Mouse (Mus musculus) left cerebral cortex, postnatal 25 days (tissue): ENCODE measurements at regions not wholly inside any gene's neighbourhood (a gene's known extent, or its start where the extent isn't known, plus 50 kb on each side); places are given as distances from the start of the nearest gene placed in this dataset.

Source experiments
- DNase-seq, 2 experiments: peaks; one replicate each; pipeline ENCODE4 v3.0.0; 2022; ENCODE audit warnings: low spot score in 2 of 2, mixed read lengths in 1 of 2
- intact Hi-C: fragments of 180-260 bp; cut with DNase I; formaldehyde crosslinking; loops from one replicate; pipeline ENCODE4 v1.15.1; 2025

DNA sequence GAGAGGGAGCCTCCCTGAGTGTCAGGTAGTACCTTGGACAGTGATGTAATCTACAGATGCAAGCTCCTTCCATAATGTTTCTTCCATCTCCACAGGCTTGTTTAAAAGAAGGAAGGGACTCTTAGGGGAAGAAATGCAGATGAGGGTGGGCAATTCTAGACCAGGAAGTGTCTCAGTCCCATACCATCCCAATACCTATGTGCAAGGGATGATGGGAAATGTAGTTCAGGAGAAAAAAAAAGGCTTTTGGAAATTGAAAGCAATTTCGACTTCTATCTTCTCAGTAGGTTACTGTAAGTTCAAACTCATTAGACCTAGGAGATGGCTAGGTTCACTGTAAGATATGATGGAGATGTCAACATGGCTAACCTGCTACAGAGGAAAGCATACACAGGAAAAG, 68.3 kb downstream of the Cd83 start:
- DNase-seq = no peak
- intact Hi-C loops = no loop called here

- DNase-seq = no peak
- intact Hi-C loops = no loop called here
These were observed 70.4 kb downstream of the Cd83 start for GRCm38 (mm10) chr13:43854973-43855372.

DNA sequence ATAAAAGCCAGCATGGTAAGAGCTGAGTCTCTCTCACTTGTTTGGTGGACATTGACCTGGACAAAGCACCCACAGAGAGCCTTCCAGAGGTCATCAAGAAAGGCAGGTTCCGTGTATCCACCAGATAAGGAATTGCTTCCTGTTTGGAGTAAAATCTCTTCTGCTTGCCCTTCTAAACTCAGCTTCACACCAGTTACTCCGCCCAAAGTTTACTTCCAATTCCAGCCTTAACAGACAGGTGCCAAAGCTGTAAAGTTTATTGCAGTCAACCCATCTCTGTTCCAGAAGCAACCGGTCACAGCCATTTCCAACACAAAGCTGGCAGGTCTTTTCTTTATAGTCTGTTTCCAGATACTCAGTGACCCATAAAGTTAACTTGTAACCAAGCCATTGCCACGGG, 76.4 kb downstream of the Cd83 start:
- intact Hi-C loops = loop anchor here (5.0 to 10.0 kb wide), 4 partner anchors 371 to 1044 kb away; no protein-coding TSS in a partner anchor
- DNase-seq = no peak

GRCm38 (mm10) chr13:43861424-43861823, 76.8 kb downstream of the Cd83 start:
- DNase-seq = no peak
- intact Hi-C loops = loop anchor here (5.0 to 10.0 kb wide), 4 partner anchors 371 to 1043 kb away; no protein-coding TSS in a partner anchor

GRCm38 (mm10) chr13:43862056-43862455, 77.5 kb downstream of the Cd83 start:
- DNase-seq = no peak
- intact Hi-C loops = loop anchor here (5.0 to 10.0 kb wide), 4 partner anchors 370 to 1043 kb away; no protein-coding TSS in a partner anchor

DNA sequence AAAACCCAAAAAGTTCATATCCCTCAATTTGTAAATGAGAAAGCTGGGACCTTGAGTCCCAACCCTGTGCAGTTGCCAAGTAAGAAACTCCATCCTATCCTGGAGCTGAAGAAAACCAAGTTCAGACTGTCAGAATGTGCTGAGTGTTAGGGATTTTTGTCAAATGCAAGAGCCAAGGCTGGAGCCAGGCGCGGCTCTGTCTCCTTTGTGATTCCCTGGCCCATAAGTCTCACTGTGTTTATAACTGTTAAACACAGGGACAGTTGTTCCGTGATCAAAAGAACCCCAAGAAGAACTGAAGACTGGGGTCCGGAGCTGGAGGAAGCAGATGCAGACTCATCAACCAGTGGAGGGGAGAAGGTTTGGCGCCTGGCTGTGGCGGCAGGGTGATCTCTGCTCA, 78.0 kb downstream of the Cd83 start:
- intact Hi-C loops = loop anchor here (5.0 to 10.0 kb wide), 4 partner anchors 370 to 1042 kb away; no protein-coding TSS in a partner anchor
- no peak for DNase-seq

- intact Hi-C loops = loop anchor here (5.0 to 10.0 kb wide), 4 partner anchors 369 to 1041 kb away; no protein-coding TSS in a partner anchor
- DNase-seq = peak in 1 of 2 experiments; percentile 21
These were observed 79.1 kb downstream of the Cd83 start for GRCm38 (mm10) chr13:43863581-43864100.

DNA sequence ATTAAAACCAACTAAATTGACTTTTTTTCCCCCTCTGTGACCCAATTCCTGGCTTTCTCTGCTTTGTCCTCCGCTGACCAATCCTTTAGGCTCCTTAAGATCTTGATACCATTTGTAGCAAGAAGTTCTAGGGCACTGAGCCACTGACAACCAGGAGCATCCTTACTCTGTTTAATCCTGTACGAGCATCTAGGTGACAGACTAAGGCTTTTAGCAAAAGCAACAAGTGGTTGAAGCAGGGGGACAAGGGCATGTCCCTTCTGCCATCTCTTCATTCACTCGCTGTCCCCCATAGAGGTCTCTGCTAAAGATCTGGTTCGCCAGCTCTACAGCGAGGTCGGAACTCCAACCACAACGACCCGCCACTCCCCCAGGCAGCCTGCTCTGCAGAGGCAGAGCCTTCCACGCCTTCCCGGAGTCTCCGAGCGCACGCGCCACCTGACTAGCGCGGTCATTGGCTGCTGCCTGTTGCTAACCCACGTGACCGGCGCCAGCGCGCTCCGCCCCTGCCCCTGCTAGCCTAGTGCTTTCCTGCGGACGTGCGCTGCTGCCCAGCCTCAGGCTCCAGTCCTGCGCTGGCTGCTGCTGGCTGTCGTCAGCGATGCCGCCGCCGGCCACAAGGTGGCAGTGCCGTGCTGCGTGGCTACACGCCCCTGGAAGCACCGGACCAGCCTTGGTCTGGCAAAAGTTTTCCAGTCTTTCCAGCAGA, 79.7 kb downstream of the Cd83 start:
- DNase-seq = peak; percentile 98 to 99
- intact Hi-C loops = loop anchor here (5.0 to 10.0 kb wide), 4 partner anchors 368 to 1040 kb away; no protein-coding TSS in a partner anchor

DNA sequence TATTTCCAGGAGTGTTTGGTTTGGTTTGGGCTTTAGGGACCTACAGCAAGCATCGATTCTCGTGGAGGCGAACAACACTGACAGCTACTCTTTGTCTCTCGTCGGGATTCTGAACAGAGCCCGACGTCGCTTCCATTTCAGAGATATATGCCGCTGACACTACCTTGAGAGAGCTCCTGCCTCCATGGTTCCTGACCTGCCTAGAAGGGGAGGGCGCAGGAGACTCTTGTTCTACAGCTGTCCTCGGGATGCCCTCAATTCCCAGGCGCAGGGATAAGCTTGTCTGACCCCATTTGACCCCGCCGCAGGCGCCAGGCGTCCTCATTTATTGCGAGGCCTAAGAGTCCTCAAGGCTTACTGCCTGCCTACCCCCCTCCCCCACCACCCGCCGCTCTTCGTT, 80.5 kb downstream of the Cd83 start:
- DNase-seq = no peak
- intact Hi-C loops = loop anchor here (10.0 kb wide), 2 partner anchors 970 to 1040 kb away; no protein-coding TSS in a partner anchor

- DNase-seq = no peak
- intact Hi-C loops = no loop called here
These were observed 91.3 kb downstream of the Cd83 start for GRCm38 (mm10) chr13:43875895-43876294.

- DNase-seq = no peak
- intact Hi-C loops = no loop called here
These were observed 102.7 kb downstream of the Cd83 start for GRCm38 (mm10) chr13:43887284-43887683.

DNA sequence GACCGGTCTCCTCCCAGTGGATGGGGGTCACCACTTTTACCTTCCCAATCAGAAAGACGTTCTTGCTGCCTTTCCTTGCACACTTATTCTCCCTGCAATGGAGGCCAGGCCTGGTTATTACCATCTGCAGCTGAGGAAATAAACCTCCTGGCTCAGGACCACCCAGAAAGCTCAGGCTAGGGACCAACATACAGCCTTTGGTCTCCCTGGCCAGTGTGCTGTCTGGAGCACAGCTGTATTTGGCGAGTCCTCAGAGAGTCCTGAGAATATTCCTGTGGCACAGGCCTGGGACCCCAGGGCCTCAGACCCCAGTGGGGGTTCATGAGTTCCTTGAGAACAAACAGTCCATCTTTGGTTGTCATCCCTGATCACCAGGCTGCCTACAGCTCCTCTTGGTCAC, 107.4 kb downstream of the Cd83 start:
- DNase-seq = no peak
- intact Hi-C loops = no loop called here

GRCm38 (mm10) chr13:43895990-43896389, 111.4 kb downstream of the Cd83 start:
- intact Hi-C loops = no loop called here
- DNase-seq = peak in 1 of 2 experiments; percentile 30

GRCm38 (mm10) chr13:43897046-43897445, 112.5 kb downstream of the Cd83 start:
- intact Hi-C loops = no loop called here
- DNase-seq = no peak

- no peak for DNase-seq
These were observed 114.1 kb downstream of the Cd83 start for GRCm38 (mm10) chr13:43898555-43899258.

DNA sequence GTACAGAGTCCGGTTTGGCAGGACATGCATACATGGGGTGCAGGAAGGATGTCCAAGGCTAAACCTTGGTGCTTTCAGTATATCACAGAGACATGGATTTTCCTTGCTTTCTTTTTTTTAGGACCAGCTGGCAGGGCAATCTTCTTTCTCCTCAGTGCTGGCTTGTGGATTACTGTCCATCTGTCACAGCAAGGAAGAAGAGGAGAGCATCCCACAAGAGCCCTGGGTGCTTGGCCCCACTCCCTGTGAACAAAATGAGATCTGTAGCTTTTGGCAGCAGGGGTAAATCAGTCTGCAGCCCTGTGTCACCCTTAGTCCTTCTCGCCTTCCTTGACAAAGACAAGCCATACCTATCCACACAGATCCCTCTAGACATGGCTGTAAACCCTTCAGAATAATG, 115.5 kb downstream of the Cd83 start:
- no peak for DNase-seq
- intact Hi-C loops = no loop called here

More at GRCm38 (mm10) chr13:43898555-43899258, 114.1 kb downstream of the Cd83 start:
- intact Hi-C loops = no loop called here

DNA sequence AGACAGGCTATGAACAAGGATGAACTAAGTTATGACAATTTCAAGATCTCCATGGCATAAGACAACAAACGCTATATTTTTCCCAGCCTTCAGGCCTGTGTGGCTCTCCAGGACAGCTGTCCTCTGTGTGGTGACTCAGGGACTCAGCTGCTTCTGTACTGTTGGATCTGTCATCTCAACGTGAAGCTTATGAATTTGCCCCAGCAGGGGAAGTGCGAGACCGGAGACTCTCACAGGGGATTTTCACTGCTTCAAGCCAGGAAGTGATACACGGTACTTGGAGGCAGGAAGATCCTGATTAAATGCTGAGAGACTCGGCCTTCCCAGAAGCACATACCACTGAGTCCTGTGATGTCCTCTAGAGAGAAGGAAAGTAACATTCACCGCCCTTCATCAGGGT, 116.2 kb downstream of the Cd83 start:
- intact Hi-C loops = no loop called here
- DNase-seq = peak in 1 of 2 experiments; percentile 8

DNA sequence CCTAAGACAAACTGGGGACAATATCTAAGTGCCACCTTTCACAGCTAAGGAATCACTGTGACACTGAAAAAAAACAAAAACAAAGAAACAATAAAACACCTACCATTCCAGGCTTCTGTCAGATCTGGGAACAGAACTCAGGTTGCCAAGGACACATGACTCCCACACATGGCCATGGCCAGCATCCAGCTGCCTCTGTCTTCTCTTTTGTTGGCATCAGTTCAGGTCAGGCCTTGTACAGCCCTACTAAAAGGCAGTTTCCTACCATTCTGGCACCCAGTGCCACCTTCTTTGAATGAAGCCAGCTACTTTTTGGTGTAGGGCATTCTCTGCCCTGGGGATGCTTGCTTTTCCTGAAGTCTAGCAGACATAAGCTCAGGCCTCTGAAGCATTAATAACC, 118.8 kb downstream of the Cd83 start:
- peak in 1 of 2 experiments; percentile 33 for DNase-seq
- intact Hi-C loops = no loop called here

DNA sequence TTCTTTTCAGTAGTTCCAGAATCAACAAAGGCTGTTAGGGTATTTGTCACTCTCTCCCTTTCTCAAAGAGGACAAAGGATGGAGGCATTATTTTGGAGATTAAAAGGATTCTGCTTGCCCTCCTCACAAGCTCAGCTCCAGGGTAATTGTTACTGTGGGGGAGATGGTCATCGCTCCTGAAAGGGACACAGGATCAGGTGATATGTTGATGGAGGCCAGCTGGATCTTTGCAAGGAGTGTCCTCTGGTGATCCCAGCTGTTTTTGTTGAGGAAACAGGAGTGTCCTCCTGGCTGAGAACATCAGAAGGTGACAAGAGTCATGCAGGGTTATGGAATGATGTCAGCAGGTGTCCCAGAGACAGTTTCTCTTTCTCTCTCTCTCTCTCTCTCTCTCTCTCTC, 119.7 kb downstream of the Cd83 start:
- intact Hi-C loops = no loop called here

GRCm38 (mm10) chr13:43906241-43906640, 121.7 kb downstream of the Cd83 start:
- intact Hi-C loops = no loop called here
- no peak for DNase-seq

More for the DNA sequence above, 119.7 kb downstream of the Cd83 start:
- DNase-seq = no peak
